Mouse (Mus musculus) gastrocnemius, postnatal 10 days (tissue): ENCODE measurements around the gene Dedd. TPM values are rescaled to one million over a fixed set of nuclear protein-coding genes. Genes with fewer than 3 reads are reported as not detected.

ENCODE experiments used
- DNase-seq: peaks from one replicate; pipeline ENCODE4 v3.0.0; 2021; ENCODE audit warnings: mixed read lengths
- total RNA-seq, 2 experiments: library from RNA; stranded (reverse); gene quantifications; 2 replicates each; pipeline ENCODE4 v1.2.3; 2021

Gene Dedd
- total RNA-seq, 2 experiments from 2014 or later = 30.3 to 31.2 TPM

DNA sequence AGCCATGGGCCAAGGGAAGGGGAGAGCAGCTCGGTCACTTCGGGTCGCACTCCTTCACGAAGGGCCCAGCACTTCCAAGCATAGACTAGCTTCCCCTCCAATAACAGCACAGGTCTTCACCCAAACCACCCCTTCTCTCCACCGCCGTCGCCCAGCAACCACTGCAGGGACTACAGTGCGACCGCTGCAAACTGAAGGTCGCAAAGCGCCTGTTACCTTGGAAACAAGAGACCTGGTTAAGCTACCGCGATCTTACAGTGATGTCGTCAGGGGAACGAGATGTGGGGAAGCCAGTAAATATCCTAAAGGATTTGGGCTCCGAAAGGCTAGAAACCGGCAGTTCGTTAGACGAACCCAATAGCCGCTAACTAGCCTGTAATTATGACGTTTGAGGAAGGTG is 31.7 kb downstream of the Dedd start, which contains the start of gene Klhdc9:
Gene Klhdc9, minus strand, starts transcription at position 143 of the 400 bp plus-strand sequence.
- peak; percentile 77 for DNase-seq

DNA sequence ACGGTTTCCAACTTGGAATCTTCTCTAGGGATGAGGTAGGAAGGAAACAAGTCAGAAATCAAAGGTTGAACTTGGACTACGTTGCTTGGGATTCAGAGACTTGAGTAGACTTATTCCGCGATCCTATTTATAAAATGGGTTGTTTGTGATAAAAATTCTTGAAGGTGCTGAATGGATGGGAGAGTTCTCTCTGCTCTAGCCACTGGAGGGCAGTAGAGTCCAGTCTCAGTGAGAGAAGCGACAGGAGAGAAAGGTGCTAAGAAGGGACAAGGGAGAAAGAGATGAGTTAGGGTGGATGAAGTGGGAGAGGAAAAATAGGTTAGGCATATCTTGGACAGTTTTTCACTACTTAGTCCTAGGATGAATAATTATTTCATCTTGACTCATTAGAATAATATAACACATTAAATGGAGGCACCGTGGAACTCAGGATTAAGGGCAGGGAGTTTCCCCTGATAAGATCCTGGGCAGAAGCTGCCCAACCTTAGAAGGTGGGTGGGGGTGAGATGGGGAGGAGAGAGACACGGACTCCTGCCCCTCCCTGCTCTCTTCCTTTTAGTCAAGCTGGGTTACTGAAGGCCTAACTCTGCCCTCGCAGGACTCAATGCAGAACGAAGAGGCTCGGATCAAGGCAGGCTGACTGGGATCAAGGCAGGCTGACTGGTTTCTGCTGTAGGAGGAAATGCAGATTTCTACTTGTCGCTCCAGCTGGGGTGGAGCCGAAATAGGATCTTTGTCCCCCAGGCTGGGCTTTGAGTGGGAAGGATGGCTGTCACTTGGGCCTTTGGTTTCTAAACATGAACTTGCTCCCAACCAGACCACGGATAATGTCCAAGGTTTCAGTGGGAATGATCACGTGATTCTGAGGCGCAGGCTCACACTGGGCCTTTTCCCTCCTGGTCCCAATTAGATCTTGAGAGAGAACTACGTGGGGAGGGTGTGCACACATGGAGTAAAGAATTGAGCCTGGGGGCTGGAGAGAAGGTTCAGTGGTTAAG is 32.5 kb downstream of the Dedd start:
- peak; percentile 54 for DNase-seq

DNA sequence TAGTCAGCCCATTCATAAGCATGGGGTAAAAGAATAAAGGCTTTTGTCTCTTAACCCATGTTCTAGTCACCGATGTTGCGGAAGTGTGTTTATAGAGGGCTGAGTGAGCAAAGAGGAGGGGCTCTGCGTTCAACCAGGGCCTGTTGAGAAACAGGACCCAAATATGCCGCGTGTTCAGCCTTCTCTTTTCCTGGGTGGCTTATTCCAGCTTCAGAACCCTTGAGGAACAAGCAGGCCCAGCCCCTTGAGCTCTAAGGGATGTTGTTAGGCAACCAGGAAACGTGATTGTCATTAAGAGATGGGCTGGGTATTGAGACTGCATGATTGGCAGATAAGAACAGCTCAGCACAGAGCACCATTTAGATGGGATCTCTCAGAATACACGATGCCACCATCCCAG is 37.0 kb downstream of the Dedd start:
- no peak for DNase-seq

DNA sequence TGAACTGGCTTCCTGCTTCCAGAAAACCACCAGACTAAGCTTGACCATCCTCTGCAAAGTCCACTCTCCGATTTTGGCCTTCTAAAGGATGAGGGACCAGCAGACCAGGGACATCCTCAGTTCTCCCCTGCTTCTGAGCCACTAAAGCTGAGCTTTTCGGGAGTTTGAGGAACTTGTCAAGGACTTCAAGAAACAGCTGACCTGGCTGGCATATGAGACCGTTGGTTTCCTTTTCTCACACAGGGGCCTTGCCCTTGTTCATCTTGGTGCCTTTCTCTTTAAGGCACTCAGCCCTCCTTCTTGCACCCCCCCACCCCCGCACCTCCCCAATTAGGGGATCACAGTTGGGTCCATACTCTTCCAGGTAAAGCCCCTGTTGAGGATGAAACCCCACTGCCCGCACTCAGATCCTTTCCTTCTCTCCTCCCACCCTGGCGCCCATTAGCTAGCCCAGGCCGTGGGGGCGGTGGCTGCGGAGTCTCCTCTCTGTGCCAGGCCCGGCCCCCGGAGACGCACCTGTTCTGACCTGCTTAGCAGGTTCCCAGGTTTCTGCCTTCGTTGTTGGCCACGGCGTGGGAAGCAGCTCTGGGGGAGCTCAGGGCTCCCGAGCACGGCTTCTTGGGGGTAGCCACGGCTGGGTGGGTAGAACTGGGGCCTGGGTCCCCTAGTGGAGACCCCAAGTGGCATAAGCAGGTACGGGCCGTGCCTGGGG is 41.1 kb downstream of the Dedd start, which contains the start of gene Nectin4:
Gene Nectin4, plus strand, starts transcription at position 255 of the 712 bp plus-strand sequence.
- no peak for DNase-seq

GRCm38 (mm10) chr1:171372880-171373279 is 43.9 kb downstream of the Dedd start:
- no peak for DNase-seq

DNA sequence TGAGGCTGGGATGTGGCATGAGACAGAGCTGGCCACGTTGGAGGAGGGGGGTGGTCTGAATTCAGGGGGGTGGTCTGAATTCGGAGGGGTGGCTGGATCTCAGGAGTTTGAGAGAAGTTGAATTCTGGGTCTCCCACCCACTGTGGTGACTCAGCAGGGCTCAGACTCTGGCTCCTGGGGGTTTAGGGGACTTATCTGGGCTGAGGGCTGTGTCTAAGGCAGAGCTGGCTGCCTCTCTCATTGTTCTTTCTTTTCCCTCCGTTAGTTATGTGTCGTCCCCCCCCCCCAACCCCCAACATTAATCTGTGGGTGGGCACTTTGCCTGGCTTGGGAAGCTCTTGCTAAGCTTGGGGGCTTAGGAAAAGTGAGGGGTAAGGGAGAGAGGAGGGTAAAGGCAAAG is 45.0 kb downstream of the Dedd start:
- no peak for DNase-seq

DNA sequence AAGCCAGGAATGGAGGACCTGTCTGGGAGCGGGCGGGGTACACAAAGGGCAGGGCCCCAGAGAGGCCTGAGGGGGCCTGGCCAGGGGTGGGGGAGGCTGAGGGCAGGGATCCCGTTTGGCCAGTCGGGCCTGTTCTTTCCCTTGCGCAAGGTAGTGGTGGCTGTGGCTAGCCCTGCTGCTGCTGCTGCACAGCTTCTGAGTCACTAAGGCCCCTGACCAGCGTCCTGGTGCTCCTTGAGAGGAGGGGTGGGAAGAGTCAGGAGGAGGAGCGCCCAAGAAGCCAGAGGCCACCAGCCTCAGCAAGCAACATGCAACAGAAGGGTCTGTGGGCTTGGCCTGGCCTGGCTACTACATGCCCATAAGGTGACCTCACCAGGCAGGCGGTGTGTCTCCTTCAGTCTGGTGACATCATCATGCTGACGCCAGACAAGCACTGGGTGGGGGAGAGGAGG is 46.7 kb downstream of the Dedd start:
- no peak for DNase-seq

DNA sequence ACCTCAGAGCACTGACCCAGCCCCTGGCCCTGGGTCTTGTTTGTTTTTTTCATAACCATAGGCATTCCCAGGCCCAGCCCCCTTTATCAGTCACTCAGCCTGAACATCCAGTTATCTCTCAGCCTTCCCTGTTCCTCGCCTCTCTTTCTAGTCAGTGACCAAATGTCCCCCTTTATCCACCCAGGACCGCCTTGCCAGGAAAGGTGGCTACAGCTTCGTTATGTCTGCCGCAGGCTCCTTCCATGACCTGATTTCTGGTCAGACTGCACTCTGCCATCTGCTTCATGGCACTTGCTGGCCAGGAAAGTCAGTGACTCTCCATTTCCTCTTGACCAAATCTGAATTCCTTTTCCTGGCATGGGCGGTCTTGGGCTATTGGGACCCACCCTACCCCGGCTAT is 49.4 kb downstream of the Dedd start:
- no peak for DNase-seq

GRCm38 (mm10) chr1:171379935-171380599 is 51.1 kb downstream of the Dedd start:
- peak; percentile 70 for DNase-seq

DNA sequence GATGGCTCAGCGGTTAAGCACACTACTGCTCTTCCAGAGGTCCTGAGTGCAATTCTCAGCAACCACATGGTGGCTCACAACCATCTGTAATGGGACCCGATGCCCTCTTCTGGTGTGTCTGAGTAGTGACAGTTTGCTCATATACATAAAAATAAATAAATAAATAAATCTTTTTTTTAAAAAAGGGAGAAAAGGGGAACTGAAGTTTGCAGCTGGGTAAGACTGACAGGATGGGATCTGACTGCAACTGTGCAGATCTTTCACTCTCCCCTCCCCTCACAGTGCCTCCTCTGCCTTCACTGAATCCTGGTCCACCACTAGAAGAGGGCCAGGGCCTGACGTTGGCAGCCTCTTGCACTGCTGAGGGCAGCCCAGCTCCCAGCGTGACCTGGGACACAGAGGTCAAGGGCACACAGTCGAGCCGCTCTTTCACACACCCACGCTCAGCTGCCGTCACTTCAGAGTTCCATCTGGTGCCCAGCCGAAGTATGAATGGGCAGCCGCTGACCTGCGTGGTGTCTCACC is 53.2 kb downstream of the Dedd start:
- no peak for DNase-seq

- no peak for DNase-seq
Measured at GRCm38 (mm10) chr1:171384361-171384760, 55.4 kb downstream of the Dedd start.

DNA sequence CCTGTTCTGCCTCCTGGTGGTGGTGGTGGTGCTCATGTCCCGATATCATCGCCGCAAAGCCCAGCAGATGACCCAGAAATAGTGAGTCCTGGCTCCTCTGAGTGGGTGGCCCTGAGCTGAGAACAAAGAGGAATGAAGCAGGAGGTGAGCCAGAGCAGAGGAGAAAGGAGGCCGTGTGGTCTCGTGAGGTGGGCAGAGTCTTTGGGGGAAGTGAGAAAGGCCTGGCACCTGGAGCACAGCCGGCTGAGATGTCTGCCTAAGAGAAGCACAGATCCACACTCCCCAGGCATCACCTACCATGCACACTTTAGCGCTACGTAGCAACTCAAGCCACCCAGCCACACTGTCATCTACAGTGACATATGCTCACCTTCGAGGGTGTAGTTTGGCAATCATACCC is 56.2 kb downstream of the Dedd start:
- no peak for DNase-seq

DNA sequence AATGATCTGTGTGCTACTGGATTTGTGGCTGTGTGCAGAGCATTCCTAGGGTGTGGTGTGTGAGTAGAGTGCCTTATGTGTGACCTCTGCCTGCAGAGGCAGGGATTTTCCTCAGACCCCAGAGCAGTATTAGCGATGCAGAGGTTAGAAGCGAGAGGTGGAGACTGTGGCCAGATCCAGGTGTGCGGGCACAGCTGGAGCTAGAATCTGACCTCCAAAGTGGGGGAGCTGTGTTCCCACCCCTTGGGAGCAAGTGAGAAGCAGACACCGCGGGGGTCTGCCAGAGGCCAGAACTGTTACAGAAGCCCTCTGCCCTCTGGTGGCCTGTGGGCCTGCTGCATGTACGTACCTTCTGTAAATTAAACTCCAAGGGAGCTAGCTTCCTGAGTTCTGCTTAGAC is 58.2 kb downstream of the Dedd start:
- no peak for DNase-seq

GRCm38 (mm10) chr1:171388376-171389102 is 59.6 kb downstream of the Dedd start, which contains the start of gene Arhgap30:
TSS of gene Arhgap30 (plus strand) at chr1:171388954.
- no peak for DNase-seq

DNA sequence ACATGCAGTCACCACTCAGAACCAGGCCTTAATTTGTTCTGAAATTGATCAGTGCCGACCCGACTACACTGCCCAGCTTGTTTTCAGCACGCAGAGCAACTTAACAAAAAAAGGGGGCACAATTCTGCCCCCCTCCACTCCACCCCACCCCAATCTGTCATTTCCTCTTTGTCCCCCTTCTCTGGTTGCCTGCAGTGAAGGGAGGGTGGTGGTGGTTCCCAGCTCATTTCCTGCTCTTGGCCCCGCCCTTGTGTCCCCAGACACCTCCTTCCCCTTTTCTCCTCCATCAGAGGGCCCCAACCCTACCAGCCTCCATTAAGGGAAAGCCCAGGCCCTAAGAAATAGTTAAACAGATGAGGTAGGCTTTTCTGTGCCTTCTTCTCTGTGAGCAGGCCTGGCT is 61.2 kb downstream of the Dedd start:
- no peak for DNase-seq

Other genes starting within 250 kb of the Dedd start
- 1 to 10 TPM; 1.2 to 1.8 TPM for gene Cfap126, start 215.2 kb upstream of the Dedd start, total RNA-seq
- gene Sdhc, start 178.5 kb upstream of the Dedd start, total RNA-seq = 100 to 1,000 TPM; 568 to 707 TPM
- 100 to 1,000 TPM; 478 to 752 TPM for gene Mpz, start 178.4 kb upstream of the Dedd start, total RNA-seq
- 10 to 100 TPM; 11.6 to 11.8 TPM for gene Pcp4l1, start 132.9 kb upstream of the Dedd start, total RNA-seq
- not detected for gene Nr1i3, start 115.2 kb upstream of the Dedd start, total RNA-seq
- 10 to 100 TPM; 42.2 to 44.7 TPM for gene Tomm40l, start 106.6 kb upstream of the Dedd start, total RNA-seq
- gene Apoa2, start 104.1 kb upstream of the Dedd start, total RNA-seq = 1 to 10 TPM in 1 of 2 experiments, not detected in 1; 4.2 TPM
- 10 to 100 TPM; 10.4 to 13.3 TPM for gene Fcer1g, start 94.8 kb upstream of the Dedd start, total RNA-seq
- 1 to 10 TPM; 3.9 to 8.0 TPM for gene Adamts4, start 78.7 kb upstream of the Dedd start, total RNA-seq
- 100 to 1,000 TPM; 468 to 578 TPM for gene Ndufs2, start 77.8 kb upstream of the Dedd start, total RNA-seq
- gene B4galt3, start 58.8 kb upstream of the Dedd start, total RNA-seq = 10 to 100 TPM; 11.0 to 17.6 TPM
- 10 to 100 TPM; 11.6 to 15.1 TPM for gene Ppox, start 48.0 kb upstream of the Dedd start, total RNA-seq
- gene Usp21, start 41.2 kb upstream of the Dedd start, total RNA-seq = 10 to 100 TPM; 15.3 to 19.7 TPM
- gene Ufc1, start 34.1 kb upstream of the Dedd start, total RNA-seq = 10 to 100 TPM; 81.8 to 87.9 TPM
- gene Nit1, start 16.5 kb downstream of the Dedd start, total RNA-seq = 10 to 100 TPM; 20.1 to 22.5 TPM
- gene Pfdn2, start 16.5 kb downstream of the Dedd start, total RNA-seq = 100 to 1,000 TPM; 104 to 113 TPM
- under 1 TPM; 0.31 to 0.61 TPM for gene Klhdc9, start 31.7 kb downstream of the Dedd start, total RNA-seq
- gene Nectin4, start 41.0 kb downstream of the Dedd start, total RNA-seq = under 1 TPM; 0.07 to 0.20 TPM
- 1 to 10 TPM; 1.7 to 2.3 TPM for gene Arhgap30, start 59.8 kb downstream of the Dedd start, total RNA-seq
- 10 to 100 TPM; 31.5 to 32.4 TPM for gene Usf1, start 82.2 kb downstream of the Dedd start, total RNA-seq
- gene Tstd1, start 89.7 kb downstream of the Dedd start, total RNA-seq = under 1 TPM; 0.82 to 0.90 TPM
- gene F11r, start 108.4 kb downstream of the Dedd start, total RNA-seq = 10 to 100 TPM; 13.9 to 15.0 TPM
- 1 to 10 TPM; 2.8 to 3.3 TPM for gene Alyref2, start 174.3 kb downstream of the Dedd start, total RNA-seq
- not detected for gene Itln1, start 206.1 kb downstream of the Dedd start, total RNA-seq
- under 1 TPM in 1 of 2 experiments, not detected in 1; 0.34 TPM for gene Cd244a, start 230.0 kb downstream of the Dedd start, total RNA-seq